Mouse (Mus musculus): ENCODE data around the gene Klhl8. TPM values are rescaled to one million over a fixed set of nuclear protein-coding genes. Genes with fewer than 3 reads are reported as not detected.

The Klhl8 gene
- polyA plus RNA-seq, 1 experiment = 29.1 TPM

- H3K4me3 ChIP-seq (replicated peaks; ENCODE audit: insufficient read depth, low read depth, low read length) = no peak overlapping the region
- no peaks in the 10 kb centered on the region for H3K27me3 ChIP-seq (ENCODE audit: control insufficient read depth, insufficient read depth, low read length)
- no peak overlapping the region for H3K27ac ChIP-seq (ENCODE audit: insufficient read depth, low read length)
- no peak for TF ChIP-seq CTCF (IDR thresholded peaks at IDR 0.05; ENCODE audit: borderline replicate concordance, insufficient read depth, low read depth, low read length)
- TF ChIP-seq POLR2A (IDR thresholded peaks at IDR 0.05; ENCODE audit: borderline replicate concordance, insufficient read depth, low read length) = no peak
- WGBS = 91% methylated on average over 2 of the region's 2 CpGs
- no peaks in the 10 kb centered on the region for H3K4me1 ChIP-seq (ENCODE audit: control insufficient read depth, insufficient read depth, low read length)
- no peak for DNase-seq
Measured at GRCm38 (mm10) chr5:103923755-103924154, 12.7 kb upstream of the Klhl8 start.

GRCm38 (mm10) chr5:103923101-103923500 is 12.0 kb upstream of the Klhl8 start:
- 73% methylated on average over 6 of the region's 6 CpGs for WGBS
- Histone ChIP-seq H3K4me3 (replicated peaks; ENCODE audit: insufficient read depth, low read depth, low read length) (no peak overlapping the region), H3K4me1 (ENCODE audit: control insufficient read depth, insufficient read depth, low read length) (no peaks in the 10 kb centered on the region), H3K27me3 (ENCODE audit: control insufficient read depth, insufficient read depth, low read length) (no peaks in the 10 kb centered on the region), H3K27ac (ENCODE audit: insufficient read depth, low read length) (no peak overlapping the region)
- TF ChIP-seq POLR2A (IDR thresholded peaks at IDR 0.05; ENCODE audit: borderline replicate concordance, insufficient read depth, low read length) (no peak), CTCF (IDR thresholded peaks at IDR 0.05; ENCODE audit: borderline replicate concordance, insufficient read depth, low read depth, low read length) (no peak)
- DNase-seq = no peak

GRCm38 (mm10) chr5:103922436-103922835 is 11.4 kb upstream of the Klhl8 start:
- WGBS = 64% methylated on average over 5 of the region's 5 CpGs
- Histone ChIP-seq H3K27ac (ENCODE audit: insufficient read depth, low read length) (no peak overlapping the region), H3K4me1 (ENCODE audit: control insufficient read depth, insufficient read depth, low read length) (no peaks in the 10 kb centered on the region), H3K4me3 (replicated peaks; ENCODE audit: insufficient read depth, low read depth, low read length) (no peak overlapping the region), H3K27me3 (ENCODE audit: control insufficient read depth, insufficient read depth, low read length) (no peaks in the 10 kb centered on the region)
- no peak for DNase-seq
- TF ChIP-seq POLR2A (IDR thresholded peaks at IDR 0.05; ENCODE audit: borderline replicate concordance, insufficient read depth, low read length) (no peak), CTCF (IDR thresholded peaks at IDR 0.05; ENCODE audit: borderline replicate concordance, insufficient read depth, low read depth, low read length) (no peak)

GRCm38 (mm10) chr5:103919497-103919896 is 8.4 kb upstream of the Klhl8 start:
- no peaks in the 10 kb centered on the region for H3K4me1 ChIP-seq (ENCODE audit: control insufficient read depth, insufficient read depth, low read length)
- no peaks in the 10 kb centered on the region for H3K27me3 ChIP-seq (ENCODE audit: control insufficient read depth, insufficient read depth, low read length)
- TF ChIP-seq POLR2A (IDR thresholded peaks at IDR 0.05; ENCODE audit: borderline replicate concordance, insufficient read depth, low read length) = no peak
- no peak for TF ChIP-seq CTCF (IDR thresholded peaks at IDR 0.05; ENCODE audit: borderline replicate concordance, insufficient read depth, low read depth, low read length)
- no peak overlapping the region for H3K4me3 ChIP-seq (replicated peaks; ENCODE audit: insufficient read depth, low read depth, low read length)
- WGBS = 93% methylated on average over 4 of the region's 4 CpGs
- DNase-seq = no peak
- H3K27ac ChIP-seq (ENCODE audit: insufficient read depth, low read length) = no peak overlapping the region

- Histone ChIP-seq H3K4me3 (replicated peaks; ENCODE audit: insufficient read depth, low read depth, low read length) (no peak overlapping the region), H3K27me3 (ENCODE audit: control insufficient read depth, insufficient read depth, low read length) (no peaks in the 10 kb centered on the region), H3K4me1 (ENCODE audit: control insufficient read depth, insufficient read depth, low read length) (no peaks in the 10 kb centered on the region), H3K27ac (ENCODE audit: insufficient read depth, low read length) (no peak overlapping the region)
- no peak for DNase-seq
- TF ChIP-seq POLR2A (IDR thresholded peaks at IDR 0.05; ENCODE audit: borderline replicate concordance, insufficient read depth, low read length) = no peak
- TF ChIP-seq CTCF (IDR thresholded peaks at IDR 0.05; ENCODE audit: borderline replicate concordance, insufficient read depth, low read depth, low read length) = no peak
- 77% methylated on average over 3 of the region's 3 CpGs for WGBS
Measured at GRCm38 (mm10) chr5:103918233-103918632, 7.2 kb upstream of the Klhl8 start.

GRCm38 (mm10) chr5:103917357-103917895 is 6.4 kb upstream of the Klhl8 start:
- no peak for DNase-seq
- H3K27ac ChIP-seq (ENCODE audit: insufficient read depth, low read length) = no peak overlapping the region
- no peaks in the 10 kb centered on the region for H3K4me1 ChIP-seq (ENCODE audit: control insufficient read depth, insufficient read depth, low read length)
- H3K4me3 ChIP-seq (replicated peaks; ENCODE audit: insufficient read depth, low read depth, low read length) = no peak overlapping the region
- TF ChIP-seq CTCF (IDR thresholded peaks at IDR 0.05; ENCODE audit: borderline replicate concordance, insufficient read depth, low read depth, low read length) = no peak
- no peaks in the 10 kb centered on the region for H3K27me3 ChIP-seq (ENCODE audit: control insufficient read depth, insufficient read depth, low read length)
- 62% methylated on average over 8 of the region's 8 CpGs for WGBS

- H3K27ac ChIP-seq (ENCODE audit: insufficient read depth, low read length) = no peak overlapping the region
- no peaks in the 10 kb centered on the region for H3K27me3 ChIP-seq (ENCODE audit: control insufficient read depth, insufficient read depth, low read length)
- H3K4me3 ChIP-seq (replicated peaks; ENCODE audit: insufficient read depth, low read depth, low read length) = no peak overlapping the region
- no peak for DNase-seq
- H3K4me1 ChIP-seq (ENCODE audit: control insufficient read depth, insufficient read depth, low read length) = no peaks in the 10 kb centered on the region
- TF ChIP-seq POLR2A (IDR thresholded peaks at IDR 0.05; ENCODE audit: borderline replicate concordance, insufficient read depth, low read length) = no peak
- no peak for TF ChIP-seq CTCF (IDR thresholded peaks at IDR 0.05; ENCODE audit: borderline replicate concordance, insufficient read depth, low read depth, low read length)
- WGBS = 77% methylated on average over 12 of the region's 12 CpGs
Measured at GRCm38 (mm10) chr5:103916595-103917356, 5.7 kb upstream of the Klhl8 start.

All from cerebellum, adult 2 months (tissue).